Mouse (Mus musculus): ENCODE results near the gene Ciao2b.

The Ciao2b gene

DNA sequence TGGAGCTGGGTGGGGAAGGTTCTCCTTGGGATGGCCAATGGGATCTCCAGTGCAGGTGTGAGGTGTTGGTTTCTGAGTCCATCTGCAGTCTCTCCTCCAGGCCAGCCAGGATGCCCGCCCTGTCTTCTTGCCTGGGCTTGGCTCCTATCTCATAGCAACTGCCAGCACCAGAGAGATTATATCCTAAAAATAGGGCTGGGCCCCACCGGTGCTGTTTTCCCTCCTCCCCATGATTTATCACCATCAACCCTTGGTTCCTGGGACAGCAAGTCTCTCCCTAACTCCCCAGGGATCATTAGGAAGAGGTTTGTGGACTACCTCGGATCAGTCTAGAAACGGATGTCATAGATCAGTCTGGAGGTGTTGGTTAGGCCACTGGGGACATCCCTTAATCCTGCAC, 28.6 kb downstream of the Ciao2b start:
- no peak for DNase-seq

- DNase-seq, result no peak
These were observed 30.2 kb downstream of the Ciao2b start for GRCm38 (mm10) chr8:104611613-104612012.

DNA sequence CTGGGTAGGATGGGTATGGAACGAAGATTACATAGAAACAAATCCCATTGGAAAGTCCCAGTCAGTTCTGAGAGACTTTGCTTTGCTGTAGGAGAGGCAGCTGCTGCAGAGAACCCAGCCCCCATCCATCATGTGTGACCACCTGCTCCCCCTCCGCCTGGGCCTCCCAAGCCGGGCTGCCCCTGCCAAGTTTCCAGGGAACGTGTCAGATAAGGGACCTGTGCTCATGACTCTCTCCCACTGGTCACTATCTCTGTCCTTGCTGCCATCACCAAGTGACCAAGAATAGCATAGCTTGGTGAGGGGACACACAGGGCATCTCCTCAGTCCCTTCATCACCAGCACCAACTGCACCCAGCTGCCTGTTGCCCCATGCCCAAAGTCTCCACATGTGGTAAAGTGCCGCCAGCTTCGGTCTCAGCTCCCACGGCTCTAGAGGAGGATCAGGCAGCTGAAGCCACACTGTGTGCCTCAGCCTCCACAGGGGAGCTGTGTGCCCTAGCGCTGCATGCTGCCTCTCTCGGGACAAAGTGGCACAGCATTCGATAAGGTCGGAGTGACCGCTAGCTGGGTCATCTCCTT, 31.5 kb downstream of the Ciao2b start:
- DNase-seq, result no peak

- DNase-seq, result no peak
These were observed 32.5 kb downstream of the Ciao2b start for GRCm38 (mm10) chr8:104609222-104609621.

- peak; percentile 78 to 86 for DNase-seq
These were observed 33.8 kb downstream of the Ciao2b start for GRCm38 (mm10) chr8:104607944-104608343.

- DNase-seq, result no peak
These were observed 35.4 kb downstream of the Ciao2b start for GRCm38 (mm10) chr8:104606329-104606728.

GRCm38 (mm10) chr8:104603245-104603593, 38.5 kb downstream of the Ciao2b start:
- no peak for DNase-seq

DNA sequence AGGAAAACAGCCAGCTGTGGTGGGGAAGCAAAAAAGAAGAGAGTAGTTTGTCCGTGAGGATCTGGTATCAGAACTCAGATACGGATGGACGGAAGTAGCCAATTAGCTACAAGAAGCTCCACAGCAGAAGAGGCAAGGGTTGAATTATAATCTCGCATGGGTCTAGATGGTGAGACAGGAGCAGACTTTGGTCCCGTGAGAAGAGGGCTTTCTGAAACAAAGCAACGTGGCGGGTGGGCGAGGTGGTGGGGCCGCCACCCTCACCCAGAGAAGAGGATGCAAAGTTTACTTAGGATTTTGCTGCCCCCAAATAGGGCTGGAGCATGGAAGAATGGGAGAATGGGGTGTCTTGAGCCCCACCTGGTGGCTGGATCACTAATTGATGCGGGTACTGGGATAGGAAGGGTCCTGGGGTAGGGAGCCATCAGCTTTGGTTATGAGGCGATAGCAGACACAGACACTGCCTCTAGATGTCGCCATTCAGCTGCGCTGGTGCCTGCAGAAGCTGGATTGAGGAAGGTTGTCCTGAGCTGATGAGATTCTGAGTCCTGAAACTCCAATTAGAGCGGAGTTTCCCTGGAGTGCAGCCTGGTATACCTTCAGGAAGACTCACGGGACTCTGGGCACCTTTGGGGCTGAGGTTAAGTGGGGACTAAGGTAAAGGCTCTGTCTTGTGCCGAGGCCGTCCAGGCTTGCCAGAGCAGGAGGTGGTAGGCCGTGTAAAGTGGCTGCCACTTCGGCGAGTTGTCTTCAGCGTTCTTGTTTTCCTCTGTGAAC, 39.1 kb downstream of the Ciao2b start:
- peak; percentile 80 to 86 for DNase-seq

DNA sequence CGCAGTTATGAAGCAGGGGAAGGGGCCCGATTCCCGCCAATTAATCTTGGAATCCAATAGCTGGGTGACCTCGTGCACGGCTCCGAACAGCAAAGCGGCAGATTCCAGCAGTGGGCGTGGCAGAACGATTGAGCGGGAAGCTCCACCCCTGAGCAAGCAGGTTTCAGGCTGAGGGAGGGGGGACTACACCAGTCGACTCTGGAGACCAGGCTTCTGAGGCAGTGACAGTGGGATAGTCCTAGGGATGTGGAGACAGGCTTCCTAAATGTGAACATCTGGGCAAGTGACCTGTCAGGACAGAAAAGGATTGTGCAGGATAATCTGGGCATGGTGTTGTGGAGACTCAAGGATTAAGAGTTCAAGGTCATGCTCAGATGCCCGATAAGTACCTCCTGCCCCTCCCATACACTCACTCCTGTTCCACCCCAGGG, 39.8 kb downstream of the Ciao2b start:
- no peak for DNase-seq

- no peak for DNase-seq
These were observed 40.4 kb downstream of the Ciao2b start for GRCm38 (mm10) chr8:104601386-104601785.

- DNase-seq, result no peak
These were observed 43.3 kb downstream of the Ciao2b start for GRCm38 (mm10) chr8:104598496-104598895.

DNA sequence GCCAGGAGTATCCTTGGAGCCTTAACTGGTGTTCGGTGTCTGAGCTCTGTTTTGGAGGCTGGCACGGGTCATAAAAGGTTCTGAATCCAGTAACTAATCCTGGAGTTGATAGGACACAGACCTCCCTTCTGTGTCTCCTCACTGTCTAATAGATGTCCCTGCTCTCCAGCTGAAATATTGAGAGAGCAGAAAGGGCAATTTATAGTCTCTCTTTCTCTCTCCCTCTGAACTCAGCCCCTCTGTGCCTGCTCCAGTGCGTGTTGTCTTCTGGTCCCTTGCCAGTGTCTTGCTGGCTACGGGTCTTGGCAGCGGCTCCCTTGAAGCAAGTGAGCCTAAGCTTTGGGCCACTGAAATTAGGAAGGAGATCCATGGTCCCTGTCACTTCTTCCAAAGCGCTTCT, 44.1 kb downstream of the Ciao2b start:
- peak in 1 of 2 experiments; percentile 31 for DNase-seq

DNA sequence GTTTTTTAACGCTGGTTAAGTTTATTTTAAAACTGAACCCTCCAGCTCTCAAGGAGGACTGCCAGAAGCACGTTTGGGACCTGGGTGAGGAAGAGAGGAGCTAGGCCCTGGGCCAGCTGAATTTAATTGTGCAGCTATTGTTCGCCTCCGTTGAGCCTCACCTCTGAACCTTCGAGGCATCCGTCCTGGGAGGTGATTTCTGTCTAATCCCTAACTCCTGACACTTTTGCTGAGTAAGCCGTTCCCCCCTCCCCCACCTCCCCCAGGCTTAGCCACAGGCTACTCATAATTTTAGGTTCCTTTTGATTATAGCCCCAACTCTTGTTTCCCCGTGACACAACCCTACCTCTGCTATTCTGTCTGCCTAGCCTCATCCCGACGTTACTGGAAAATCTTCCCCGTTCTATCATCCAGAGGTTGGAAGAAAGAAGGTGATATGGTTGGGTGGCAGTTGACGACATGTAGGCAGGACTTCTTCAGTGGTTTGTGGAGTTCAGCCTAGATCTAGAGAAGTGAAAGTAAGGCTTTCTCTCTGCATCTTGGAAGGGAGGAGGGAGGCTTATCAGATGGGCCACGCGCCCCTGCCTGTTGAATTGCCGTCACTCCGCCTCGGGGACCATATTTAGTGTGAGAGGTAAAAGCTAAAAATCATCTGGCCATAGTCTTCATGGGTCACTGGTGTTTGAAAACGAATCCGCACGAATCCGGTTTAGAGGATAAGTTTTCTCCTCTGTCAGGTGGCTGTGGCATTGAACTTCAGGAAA, 45.8 kb downstream of the Ciao2b start:
- DNase-seq, result no peak

GRCm38 (mm10) chr8:104594611-104595362, 47.0 kb downstream of the Ciao2b start:
- DNase-seq, result no peak

GRCm38 (mm10) chr8:104593536-104594325, 48.0 kb downstream of the Ciao2b start:
- DNase-seq, result no peak

- no peak for DNase-seq
These were observed 49.2 kb downstream of the Ciao2b start for GRCm38 (mm10) chr8:104592566-104592965.

DNA sequence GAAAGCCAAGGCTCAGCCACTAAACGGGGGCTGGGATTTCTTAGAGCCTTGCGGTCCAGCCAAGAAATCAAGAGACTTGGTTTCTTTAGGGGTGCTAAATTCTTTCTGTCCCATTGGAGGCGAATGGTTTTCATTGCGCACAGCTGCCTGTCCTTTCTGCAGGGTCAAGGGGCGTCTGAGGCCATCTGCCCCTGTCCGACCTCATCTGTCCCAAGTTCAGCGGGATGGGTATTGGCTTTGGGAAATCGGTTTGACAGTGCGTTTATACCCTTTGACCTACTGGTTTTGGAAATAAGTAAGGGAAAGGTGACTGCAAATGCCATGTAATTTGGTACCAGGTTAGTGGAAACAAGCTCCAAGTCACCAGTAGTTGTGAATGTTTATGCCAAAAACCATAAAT, 49.9 kb downstream of the Ciao2b start:
- no peak for DNase-seq

GRCm38 (mm10) chr8:104591133-104591834, 50.5 kb downstream of the Ciao2b start, which contains the start of gene Pdp2:
Gene Pdp2, plus strand, starts transcription at chr8:104591451.
- peak; percentile 94 for DNase-seq

- no peak for DNase-seq
These were observed 51.5 kb downstream of the Ciao2b start for GRCm38 (mm10) chr8:104590284-104590683.

All from cerebellum, postnatal 25 days (tissue).